Mouse (Mus musculus) hindbrain, embryonic 12.5 days (tissue): ENCODE results near the gene Cyp26c1. TPM values are rescaled to one million over a fixed set of nuclear protein-coding genes. Genes with fewer than 3 reads are reported as not detected.

Experiments
- polyA plus RNA-seq: library from polyadenylated mRNA; unstranded; fragments of >200 nt; fragmentation: Nextera tagmentation; extraction: Ambion mirVana; gene quantifications from 2 replicates; pipeline ENCODE4 v1.2.1, GENCODE M21; 2016

Cyp26c1 gene
- polyA plus RNA-seq, 1 experiment from 2014 or later = 1.8 TPM

Other genes with a start within 250 kb of the Cyp26c1 start
- gene Exoc6, start 135.2 kb upstream of the Cyp26c1 start, polyA plus RNA-seq = 9.5 and 10.3 TPM in 2 replicates
- gene Cyp26a1, start 12.2 kb downstream of the Cyp26c1 start, polyA plus RNA-seq = 7.9 and 14.2 TPM in 2 replicates